Mouse (Mus musculus) Patski (cell line): ENCODE results near the gene Tmco4. TPM values are rescaled to one million over a fixed set of nuclear protein-coding genes. Genes with fewer than 3 reads are reported as not detected.
A peak's percentile ranks its signal among the peaks of the same experiment; 100 is the strongest.

Source experiments
- ATAC-seq: fragments of 100-300 bp; one replicate; pipeline ENCODE4 v1.8.0; 2021
- CTCF ChIA-PET: fragments of 350-600 bp; sonication (Branson Sonifier 250); formaldehyde crosslinking; loops from one replicate; lab custom pipeline; 2022; ENCODE audit warnings: inconsistent platforms; lab: Charles Lee
- POLR2A ChIA-PET: fragments of 350-600 bp; sonication (Branson Sonifier 250); formaldehyde crosslinking; loops from one replicate; lab custom pipeline; 2022; ENCODE audit warnings: antibody characterized with exemption, inconsistent platforms; lab: Charles Lee
- DNase-seq: peaks from one replicate; pipeline ENCODE4 v3.0.0-alpha.2; 2011; ENCODE audit warnings: low read depth, low spot score
- H3K27me3 ChIP-seq: fragments of 371-371 bp; one replicate; pipeline ENCODE4 v1.5.1; 2021
- CTCF ChIP-seq: fragments of 100-300 bp; IDR thresholded peaks from one replicate; pipeline ENCODE4 v1.5.1; 2021
- in situ Hi-C: fragments of 300-500 bp; cut with MboI; formaldehyde crosslinking; loops from 3 replicates; pipeline ENCODE4 v1.11.1; 2018; ENCODE audit warnings: low pct_unique_long_range_greater_than_20kb, mixed read lengths
- polyA plus RNA-seq: library from polyadenylated mRNA; unstranded; gene quantifications from one replicate; pipeline ENCODE4 v1.2.3, GENCODE M21; 2021

Gene Tmco4
- 6.8 TPM for polyA plus RNA-seq

GRCm38 (mm10) chr4:138972827-138973718 lies at the start of gene Tmco4:
Gene Tmco4, plus strand, starts transcription at chr4:138972888.
- POLR2A ChIA-PET = interaction anchor here (1.1 kb wide), 1 partner anchor 31 kb away, joined by 3 read pairs; no protein-coding TSS in a partner anchor
- peak; percentile 28 for DNase-seq
- H3K27me3 ChIP-seq = no peaks in the 10 kb centered on the region
- no peak for TF ChIP-seq CTCF
- CTCF ChIA-PET = no interaction called here
- in situ Hi-C loops = no loop called here
- ATAC-seq = peak; percentile 63

- ChIA-PET CTCF (interaction anchor here (0.9 to 1.6 kb wide), 4 partner anchors 13 to 66 kb away, joined by 3 to 4 read pairs (median 3); no protein-coding TSS in a partner anchor), POLR2A (interaction anchor here (1.4 kb wide), 1 partner anchor 19 kb away, joined by 3 read pairs; no protein-coding TSS in a partner anchor)
- TF ChIP-seq CTCF = no peak
- DNase-seq (no peak), ATAC-seq (peak; percentile 6)
- in situ Hi-C loops = loop anchor here (5.0 to 10.0 kb wide), 2 partner anchors 132 to 1129 kb away; no protein-coding TSS in a partner anchor
- H3K27me3 ChIP-seq = peaks cover 3% of the 10 kb centered on the region
Measured at GRCm38 (mm10) chr4:138925561-138925960, 47.1 kb upstream of the Tmco4 start.

- no peaks in the 10 kb centered on the region for H3K27me3 ChIP-seq
- no peak for DNase-seq
- ChIA-PET CTCF (no interaction called here), POLR2A (no interaction called here)
- ATAC-seq = no peak
- TF ChIP-seq CTCF = no peak
- in situ Hi-C loops = no loop called here
Measured at GRCm38 (mm10) chr4:138933862-138934261, 38.8 kb upstream of the Tmco4 start.

GRCm38 (mm10) chr4:138934456-138935145 lies 38.1 kb upstream of the Tmco4 start:
- no peak for ATAC-seq
- in situ Hi-C loops = no loop called here
- no peaks in the 10 kb centered on the region for H3K27me3 ChIP-seq
- DNase-seq = no peak
- CTCF ChIA-PET = no interaction called here
- TF ChIP-seq CTCF = no peak
- POLR2A ChIA-PET = no interaction called here

GRCm38 (mm10) chr4:138938495-138939269 lies 34.0 kb upstream of the Tmco4 start:
- ChIA-PET POLR2A (no interaction called here), CTCF (interaction anchor here (1.2 kb wide), 1 partner anchor 13 kb away, joined by 3 read pairs; no protein-coding TSS in a partner anchor)
- TF ChIP-seq CTCF = no peak
- ATAC-seq (no peak), DNase-seq (no peak)
- in situ Hi-C loops = no loop called here
- H3K27me3 ChIP-seq = no peaks in the 10 kb centered on the region

- TF ChIP-seq CTCF = no peak
- no peaks in the 10 kb centered on the region for H3K27me3 ChIP-seq
- DNase-seq (no peak), ATAC-seq (no peak)
- POLR2A ChIA-PET = no interaction called here
- CTCF ChIA-PET = interaction anchor here (1.2 kb wide), 1 partner anchor 14 kb away, joined by 3 read pairs; no protein-coding TSS in a partner anchor
- in situ Hi-C loops = no loop called here
Measured at GRCm38 (mm10) chr4:138939481-138939880, 33.2 kb upstream of the Tmco4 start.

- ATAC-seq = no peak
- POLR2A ChIA-PET = interaction anchor here (0.6 to 1.5 kb wide), 2 partner anchors 31 to 42 kb away, joined by 3 read pairs; partner anchors contain the start of gene Tmco4
- in situ Hi-C loops = no loop called here
- TF ChIP-seq CTCF = no peak
- CTCF ChIA-PET = interaction anchor here (1.0 kb wide), 1 partner anchor 14 kb away, joined by 3 read pairs; no protein-coding TSS in a partner anchor
- no peaks in the 10 kb centered on the region for H3K27me3 ChIP-seq
- DNase-seq = no peak
Measured at GRCm38 (mm10) chr4:138941401-138941800, 31.3 kb upstream of the Tmco4 start.

GRCm38 (mm10) chr4:138941966-138942365 lies 30.7 kb upstream of the Tmco4 start:
- TF ChIP-seq CTCF = no peak
- CTCF ChIA-PET = interaction anchor here (1.0 kb wide), 1 partner anchor 14 kb away, joined by 3 read pairs; no protein-coding TSS in a partner anchor
- POLR2A ChIA-PET = interaction anchor here (1.5 kb wide), 1 partner anchor 30 kb away, joined by 3 read pairs; the partner anchor contains the start of gene Tmco4
- in situ Hi-C loops = no loop called here
- ATAC-seq (no peak), DNase-seq (no peak)
- no peaks in the 10 kb centered on the region for H3K27me3 ChIP-seq

GRCm38 (mm10) chr4:138943730-138944129 lies 29.0 kb upstream of the Tmco4 start:
- ChIA-PET POLR2A (no interaction called here), CTCF (interaction anchor here (1.9 kb wide), 1 partner anchor 16 kb away, joined by 5 read pairs; no protein-coding TSS in a partner anchor)
- DNase-seq (no peak), ATAC-seq (no peak)
- TF ChIP-seq CTCF = peak; percentile 36
- no peaks in the 10 kb centered on the region for H3K27me3 ChIP-seq
- in situ Hi-C loops = no loop called here
